Mouse (Mus musculus) C2C12 (cell line): ENCODE results near the gene Fam227b. TPM values are rescaled to one million over a fixed set of nuclear protein-coding genes. Genes with fewer than 3 reads are reported as not detected.

Experiments used
- H3K27me3 ChIP-seq: one replicate; pipeline ENCODE4 v1.6.1; 2011; ENCODE audit not compliant: control insufficient read depth, insufficient read depth, insufficient read length
- H3K36me3 ChIP-seq: one replicate; pipeline ENCODE4 v1.6.1; 2011; ENCODE audit not compliant: control insufficient read depth, insufficient read depth
- H3K4me3 ChIP-seq: one replicate; pipeline ENCODE4 v1.5.1; 2011; ENCODE audit warnings: mild to moderate bottlenecking, control low read depth; ENCODE audit not compliant: poor library complexity, insufficient read depth, severe bottlenecking
- H3K79me2 ChIP-seq: one replicate; pipeline ENCODE4 v1.6.1; 2011; ENCODE audit not compliant: control insufficient read depth, insufficient read depth
- H3K79me3 ChIP-seq: one replicate; pipeline ENCODE4 v1.6.1; 2011; ENCODE audit warnings: low read depth, control low read depth
- H3ac ChIP-seq: one replicate; pipeline ENCODE3; 2011; ENCODE audit warnings: low read depth; ENCODE audit not compliant: control insufficient read depth, insufficient read length
- CEBPB ChIP-seq: IDR thresholded peaks from one replicate; pipeline ENCODE4 v1.6.1; 2011; ENCODE audit warnings: low read depth, mild to moderate bottlenecking, control low read depth, moderate library complexity
- CTCF ChIP-seq: IDR thresholded peaks from one replicate; pipeline ENCODE4 v1.5.1; 2011; ENCODE audit not compliant: control insufficient read depth, insufficient read depth, insufficient read length
- FOSL1 ChIP-seq: IDR thresholded peaks from one replicate; pipeline ENCODE4 v1.8.0; 2011; ENCODE audit warnings: mild to moderate bottlenecking, low read length; ENCODE audit not compliant: poor library complexity, insufficient read depth, severe bottlenecking
- MAX ChIP-seq: IDR thresholded peaks from one replicate; pipeline ENCODE4 v1.6.1; 2011; ENCODE audit warnings: mild to moderate bottlenecking, control low read depth
- MYOD1 ChIP-seq: IDR thresholded peaks from one replicate; pipeline ENCODE4 v1.6.1; 2011; ENCODE audit warnings: low read depth; ENCODE audit not compliant: control insufficient read depth, insufficient read length
- MYOG ChIP-seq: IDR thresholded peaks from one replicate; pipeline ENCODE4 v1.6.1; 2011; ENCODE audit not compliant: control insufficient read depth, insufficient read length; ENCODE audit errors: extremely low read depth
- USF1 ChIP-seq: IDR thresholded peaks from one replicate; pipeline ENCODE4 v1.6.1; 2011; ENCODE audit warnings: low read depth, mild to moderate bottlenecking, control low read depth, moderate library complexity
- long read RNA-seq, 2 experiments: library from polyadenylated mRNA; unstranded; transcript quantifications; one replicate each; pipeline ENCODE4 v2.0.0; 2019 to 2020
- polyA plus RNA-seq: library from polyadenylated mRNA; unstranded; fragments of >200 nt; fragmentation: generic; extraction: Trizol; gene quantifications from one replicate; pipeline ENCODE4 v1.2.1, GENCODE M21; 2012; ENCODE audit warnings: missing spikeins

Gene Fam227b
- polyA plus RNA-seq = not detected
- long read RNA-seq, experiment 1 = 0 reads
- long read RNA-seq, experiment 2 = 0 reads

- TF ChIP-seq MYOG = no peak
- TF ChIP-seq USF1 = no peak
- TF ChIP-seq CEBPB = no peak
- no peak for TF ChIP-seq FOSL1
- no peak for TF ChIP-seq CTCF
- peak; percentile 84 for TF ChIP-seq MAX
- Histone ChIP-seq H3K79me2 (peaks cover 10% of the 10 kb centered on the region), H3K4me3 (peak within 1 kb of the TSS; percentile 54), H3K36me3 (peaks cover 7% of the 10 kb centered on the region), H3K79me3 (peaks cover 6% of the 10 kb centered on the region), H3ac (peak within 1 kb of the TSS; percentile 98), H3K27me3 (no peaks in the 10 kb centered on the region)
Measured at GRCm38 (mm10) chr2:126151855-126152571, at the start of gene Fam227b, which contains the start of gene Dtwd1. Fam227b (minus strand) TSS chr2:126152004. Dtwd1 (plus strand) TSS chr2:126152141.

- H3K36me3 ChIP-seq = no peaks in the 10 kb centered on the region
- no peak for TF ChIP-seq USF1
- TF ChIP-seq MAX = no peak
- TF ChIP-seq MYOD1 = no peak
- no peak for TF ChIP-seq CEBPB
- TF ChIP-seq FOSL1 = no peak
- no peak for TF ChIP-seq CTCF
- no peak for TF ChIP-seq MYOG
- H3ac ChIP-seq = no peak overlapping the region
- no peaks in the 10 kb centered on the region for H3K79me3 ChIP-seq
- H3K4me3 ChIP-seq = no peak overlapping the region
- no peaks in the 10 kb centered on the region for H3K79me2 ChIP-seq
- H3K27me3 ChIP-seq = no peaks in the 10 kb centered on the region
Measured at GRCm38 (mm10) chr2:126198971-126199370, 47.2 kb upstream of the Fam227b start.

GRCm38 (mm10) chr2:126195631-126196356, 44.0 kb upstream of the Fam227b start:
- no peak overlapping the region for H3K4me3 ChIP-seq
- H3K79me3 ChIP-seq = no peaks in the 10 kb centered on the region
- H3K79me2 ChIP-seq = no peaks in the 10 kb centered on the region
- no peak overlapping the region for H3ac ChIP-seq
- H3K36me3 ChIP-seq = no peaks in the 10 kb centered on the region
- no peak for TF ChIP-seq MAX
- no peak for TF ChIP-seq MYOG
- no peak for TF ChIP-seq FOSL1
- TF ChIP-seq MYOD1 = no peak
- no peak for TF ChIP-seq CTCF
- TF ChIP-seq CEBPB = no peak
- TF ChIP-seq USF1 = no peak
- no peaks in the 10 kb centered on the region for H3K27me3 ChIP-seq

GRCm38 (mm10) chr2:126192129-126192528, 40.3 kb upstream of the Fam227b start:
- no peak for TF ChIP-seq MAX
- no peak for TF ChIP-seq FOSL1
- no peak for TF ChIP-seq MYOG
- TF ChIP-seq CEBPB = no peak
- TF ChIP-seq USF1 = no peak
- no peak for TF ChIP-seq MYOD1
- TF ChIP-seq CTCF = no peak
- H3ac ChIP-seq = no peak overlapping the region
- H3K79me2 ChIP-seq = no peaks in the 10 kb centered on the region
- H3K27me3 ChIP-seq = no peaks in the 10 kb centered on the region
- H3K36me3 ChIP-seq = no peaks in the 10 kb centered on the region
- no peaks in the 10 kb centered on the region for H3K79me3 ChIP-seq
- H3K4me3 ChIP-seq = no peak overlapping the region

- H3K36me3 ChIP-seq = no peaks in the 10 kb centered on the region
- TF ChIP-seq MYOG (no peak), MAX (no peak), FOSL1 (no peak), MYOD1 (no peak), USF1 (no peak), CEBPB (no peak), CTCF (no peak)
- no peak overlapping the region for H3ac ChIP-seq
- H3K4me3 ChIP-seq = no peak overlapping the region
- no peaks in the 10 kb centered on the region for H3K27me3 ChIP-seq
- H3K79me3 ChIP-seq = no peaks in the 10 kb centered on the region
- H3K79me2 ChIP-seq = no peaks in the 10 kb centered on the region
Measured at GRCm38 (mm10) chr2:126191306-126191705, 39.5 kb upstream of the Fam227b start.
